Mouse (Mus musculus): ENCODE data around the gene Xkrx. TPM values are rescaled to one million over a fixed set of nuclear protein-coding genes. Genes with fewer than 3 reads are reported as not detected.
A peak's percentile ranks its signal among the peaks of the same experiment; 100 is the strongest.
"Not testable (repeated sequence)": the region's sequence is repeated elsewhere in the genome, so short reads cannot be mapped to it uniquely, and the experiment has no call there.

Xkrx gene
- total RNA-seq (2021), result 1 to 10 TPM in 1 of 2 experiments, under 1 TPM in 1; 0.50 to 1.3 TPM
- long read RNA-seq, experiment 1, result 0 reads
- long read RNA-seq, experiment 2, result 0 reads

DNA sequence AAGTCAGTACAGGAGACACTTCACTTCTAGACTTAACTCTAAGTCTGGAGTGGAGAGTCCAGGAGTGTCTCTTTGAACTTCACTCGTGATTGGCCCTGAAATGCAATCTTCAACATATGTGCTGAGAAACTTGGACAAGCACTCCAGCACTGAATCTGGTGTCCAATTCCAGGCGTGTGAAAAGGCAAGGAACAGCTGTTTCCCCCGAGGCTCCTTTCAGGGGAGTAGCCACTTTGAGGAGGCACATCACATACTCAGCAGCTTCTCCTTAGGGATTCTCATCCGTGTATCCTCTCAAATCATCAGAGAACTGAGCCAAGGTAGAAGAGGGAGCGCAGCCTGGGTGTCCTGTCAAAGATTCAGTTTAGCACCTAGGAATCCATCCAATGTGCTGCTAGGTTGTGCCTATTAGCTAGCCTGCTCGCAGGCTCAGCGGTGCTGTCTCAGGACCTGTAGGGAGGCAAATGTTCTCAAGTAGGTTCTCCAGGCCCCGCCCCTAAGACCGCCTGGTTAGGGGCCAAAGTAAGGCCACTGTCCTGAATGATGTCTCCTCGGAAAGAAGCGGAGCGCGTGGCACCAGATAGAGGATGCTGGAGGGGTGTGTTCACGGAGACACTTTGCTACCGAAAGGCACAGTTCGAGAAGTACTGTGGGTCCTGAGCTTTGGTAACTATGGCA is at the start of gene Xkrx:
Gene Xkrx, minus strand, starts transcription at position 34 of the 678 bp plus-strand sequence.
- DNase-seq, result no peak

DNA sequence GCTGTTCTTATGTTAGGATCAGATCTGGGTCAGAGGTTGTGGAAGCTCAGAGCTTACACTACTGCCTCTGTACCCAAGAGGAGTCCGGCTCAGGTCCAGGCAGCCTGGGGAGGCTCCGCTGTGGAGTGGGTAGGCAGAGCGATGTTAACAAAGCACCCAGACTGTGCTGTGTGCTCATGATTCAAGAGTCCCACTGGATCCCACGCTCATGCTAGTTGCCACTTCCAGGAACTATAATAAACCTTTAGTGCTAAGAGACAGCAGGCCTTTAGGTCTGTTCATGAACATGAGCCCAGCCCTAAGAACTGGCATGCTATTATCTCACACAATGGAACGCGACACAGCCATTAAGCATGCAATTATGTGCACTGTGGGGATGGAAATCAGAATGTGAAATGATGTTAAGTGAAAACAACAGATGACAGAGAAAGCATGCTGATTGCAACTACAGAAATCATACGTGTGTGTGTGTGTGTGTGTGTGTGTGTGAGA is 49.3 kb upstream of the Xkrx start:
- no peak for DNase-seq

GRCm38 (mm10) chrX:134208491-134208890 is 46.6 kb upstream of the Xkrx start:
- no peak for DNase-seq

DNA sequence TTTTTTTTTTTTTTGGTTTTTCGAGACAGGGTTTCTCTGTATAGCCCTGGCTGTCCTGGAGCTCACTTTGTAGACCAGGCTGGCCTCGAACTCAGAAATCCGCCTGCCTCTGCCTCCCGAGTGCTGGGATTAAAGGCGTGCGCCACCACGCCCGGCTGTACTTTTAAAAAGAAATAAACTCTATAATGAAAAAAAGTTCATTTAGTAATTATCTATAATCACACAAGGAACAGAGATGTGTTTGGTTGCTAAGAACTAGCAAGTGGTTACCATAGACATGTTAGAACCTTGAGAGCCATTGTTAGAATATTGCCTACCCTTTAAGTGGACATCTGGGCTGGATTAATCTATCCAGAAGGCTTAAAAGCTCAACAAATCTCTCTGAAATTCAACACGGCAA is 25.3 kb upstream of the Xkrx start, which contains the start of gene Arl13a:
Gene Arl13a, plus strand, starts transcription at position 301 of the 400 bp plus-strand sequence.
- DNase-seq, result not testable (repeated sequence)

DNA sequence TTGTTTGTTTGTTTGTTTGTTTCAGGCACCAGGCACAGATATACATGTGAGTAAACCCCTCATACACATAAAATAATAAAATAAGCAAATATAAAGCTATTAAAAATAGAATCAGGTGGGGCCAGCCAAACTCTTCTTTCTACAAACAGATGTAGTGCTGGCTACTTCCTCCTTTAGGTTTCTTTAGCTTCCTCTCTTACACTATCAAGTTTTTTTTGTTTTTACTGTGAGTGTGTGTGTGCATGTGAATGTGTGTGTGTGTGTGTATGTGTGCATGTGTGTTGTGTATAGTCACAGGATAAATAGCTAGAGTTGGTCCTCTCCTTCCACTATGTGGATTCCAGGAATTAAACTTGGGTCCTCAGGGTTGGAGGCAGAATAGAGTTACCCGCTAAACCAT is 12.8 kb upstream of the Xkrx start:
- no peak for DNase-seq

- no peak for DNase-seq
Measured at GRCm38 (mm10) chrX:134170584-134170983, 8.7 kb upstream of the Xkrx start.

DNA sequence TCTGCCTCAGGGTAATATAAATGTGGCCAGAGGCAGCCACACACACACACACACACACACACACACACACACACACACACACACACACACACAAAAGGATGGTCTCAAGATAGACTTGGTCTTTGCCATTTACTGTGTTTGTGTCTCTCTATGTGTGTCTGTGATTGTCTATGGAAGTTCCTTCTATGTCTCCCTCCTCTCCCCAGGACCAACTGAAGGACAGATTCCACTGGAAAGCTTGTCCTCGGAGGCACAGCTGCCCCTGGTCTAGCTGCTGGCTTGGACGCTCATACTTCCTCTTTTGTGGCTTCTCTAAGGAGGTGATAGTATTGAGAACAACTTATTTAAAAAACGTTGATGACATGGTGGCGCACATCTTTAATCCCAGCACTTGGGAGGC is 1.6 kb upstream of the Xkrx start:
- DNase-seq, result no peak

DNA sequence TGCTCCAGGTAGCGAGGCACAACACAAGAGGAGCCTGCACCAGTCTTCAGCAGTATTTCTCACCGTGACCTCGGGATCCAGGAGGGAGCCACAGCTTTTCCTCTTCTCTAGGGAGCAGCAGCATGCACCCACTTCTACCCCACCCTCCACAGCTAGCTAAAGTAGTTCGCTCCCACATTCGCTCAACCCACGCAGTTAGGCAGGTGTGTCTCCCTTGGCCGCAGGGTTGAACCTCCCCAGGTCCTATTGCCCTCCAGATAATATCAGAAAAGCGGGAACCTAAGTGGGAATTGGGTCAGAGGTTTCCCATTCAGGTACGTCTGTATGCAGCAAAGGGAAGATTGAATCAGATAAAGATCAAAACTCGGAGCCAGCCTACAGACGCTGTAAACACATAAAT is 950 bp upstream of the Xkrx start:
- DNase-seq, result no peak

DNA sequence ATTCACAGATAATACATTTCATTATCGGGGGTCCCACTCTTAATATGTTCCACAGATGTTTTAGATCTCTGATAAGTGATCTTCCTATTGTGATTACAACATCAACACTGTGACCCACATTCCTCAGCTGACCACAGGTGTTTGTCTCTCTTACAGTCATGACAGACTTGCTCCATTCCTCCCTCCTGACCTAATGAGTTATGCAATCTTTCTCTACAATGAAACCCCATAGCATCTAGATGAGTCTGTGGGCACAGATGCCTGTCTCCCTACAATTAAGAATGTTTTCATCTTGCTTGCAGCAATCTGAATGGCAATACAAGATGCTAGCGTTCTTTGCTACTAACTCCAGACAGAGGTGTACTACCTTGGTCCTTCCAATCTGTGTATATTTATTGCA is 1.4 kb downstream of the Xkrx start:
- no peak for DNase-seq

DNA sequence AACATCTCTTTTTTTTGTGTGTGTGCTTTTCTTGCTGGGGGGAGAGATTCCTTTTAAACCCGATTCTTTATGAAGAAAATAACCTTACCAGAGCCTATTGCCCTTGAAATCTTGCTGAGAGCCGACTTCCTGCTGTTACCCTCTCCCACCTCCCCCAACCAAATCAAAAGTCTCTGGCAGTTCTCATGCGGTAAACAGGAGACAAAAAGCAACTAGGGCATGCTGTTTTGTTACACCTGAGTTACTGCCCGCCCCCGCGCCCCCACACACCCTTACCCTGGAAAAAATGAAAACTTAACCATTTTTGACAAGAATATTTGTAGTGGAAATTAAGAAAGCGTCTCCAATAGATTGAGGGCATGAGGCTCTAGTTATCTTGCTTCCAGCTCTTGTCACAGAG is 3.7 kb downstream of the Xkrx start:
- no peak for DNase-seq

DNA sequence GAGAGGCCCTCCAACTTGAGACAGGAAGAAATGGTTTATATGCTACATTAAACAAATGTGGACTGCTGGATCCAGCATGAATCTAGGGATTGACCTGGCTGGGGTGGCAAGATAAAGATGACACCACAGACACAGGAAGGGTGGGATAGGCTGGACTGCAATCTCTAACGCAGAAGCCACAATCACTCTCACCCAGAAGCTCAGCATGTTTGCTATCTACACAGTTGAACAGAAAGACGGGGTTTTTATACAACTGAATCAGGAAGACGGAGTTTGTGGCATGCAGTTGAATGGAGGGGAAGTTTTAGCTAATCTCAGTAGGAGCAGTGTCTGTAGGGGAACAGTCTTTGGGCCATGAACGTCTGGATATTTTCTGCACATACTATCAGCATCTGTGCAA is 19.9 kb downstream of the Xkrx start:
- no peak for DNase-seq

GRCm38 (mm10) chrX:134141551-134141950 is 20.3 kb downstream of the Xkrx start:
- no peak for DNase-seq

DNA sequence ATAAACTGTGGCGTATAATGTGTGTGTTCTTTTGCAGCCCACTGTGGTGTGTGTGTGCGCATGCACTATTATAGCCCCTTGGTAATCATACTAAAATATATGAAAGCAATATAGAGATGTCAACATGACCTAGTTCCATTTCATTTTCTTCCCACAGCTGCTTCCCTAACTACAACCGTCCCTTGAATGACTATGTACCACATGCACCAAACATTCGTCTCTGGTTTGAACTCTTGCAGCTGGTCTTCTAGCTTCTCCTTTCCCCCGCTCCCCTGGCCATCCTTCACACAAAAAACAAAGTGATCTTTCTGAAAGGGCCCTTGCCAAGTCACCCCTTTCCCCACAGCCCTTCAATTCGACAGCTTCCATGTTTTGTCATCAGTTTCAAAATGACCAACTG is 21.9 kb downstream of the Xkrx start:
- DNase-seq, result no peak

DNA sequence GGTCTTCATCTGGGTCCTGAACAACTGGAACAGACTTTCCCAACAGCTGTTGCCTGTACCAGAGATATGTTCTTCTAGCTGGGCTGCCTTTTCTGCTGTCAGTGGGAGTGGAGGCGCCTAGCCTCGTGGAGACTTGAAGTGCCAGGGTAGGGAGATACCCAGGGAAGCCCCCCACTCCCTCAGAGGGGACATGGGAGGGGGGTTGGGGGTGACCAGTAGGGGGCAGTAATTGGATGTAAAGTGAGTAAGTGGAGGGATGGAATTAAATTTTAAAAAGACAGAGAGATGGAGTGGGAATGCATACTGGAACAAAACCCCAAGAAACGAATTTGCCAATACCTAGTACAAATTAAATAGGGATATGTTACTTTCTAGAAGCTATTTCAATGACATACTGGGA is 28.1 kb downstream of the Xkrx start:
- no peak for DNase-seq

- peak; percentile 37 to 52 for DNase-seq
Measured at GRCm38 (mm10) chrX:134132295-134132694, 29.6 kb downstream of the Xkrx start.

- no peak for DNase-seq
Measured at GRCm38 (mm10) chrX:134128549-134128948, 33.3 kb downstream of the Xkrx start.

GRCm38 (mm10) chrX:134116417-134116816 is 45.5 kb downstream of the Xkrx start:
- DNase-seq, result no peak

- no peak for DNase-seq
Measured at GRCm38 (mm10) chrX:134111767-134112166, 50.1 kb downstream of the Xkrx start.

- DNase-seq, result peak; percentile 9 to 16
Measured at GRCm38 (mm10) chrX:134102641-134103040, 59.2 kb downstream of the Xkrx start.

Other genes with a start within 250 kb of the Xkrx start
- 10 to 100 TPM; 11.3 to 14.7 TPM for gene Sytl4, start 180.3 kb downstream of the Xkrx start, total RNA-seq (2021)
- gene Cstf2, start 102.9 kb downstream of the Xkrx start, total RNA-seq (2021), result 10 to 100 TPM; 34.1 to 40.9 TPM
- not detected for gene Arl13a, start 25.4 kb upstream of the Xkrx start, total RNA-seq (2021)
- under 1 TPM in 1 of 2 experiments, not detected in 1; 0.49 TPM for gene Nox1, start 59.9 kb upstream of the Xkrx start, total RNA-seq (2021)
- 10 to 100 TPM; 40.6 to 45.0 TPM for gene Trmt2b, start 114.9 kb upstream of the Xkrx start, total RNA-seq (2021)
- gene Tmem35a, start 133.1 kb upstream of the Xkrx start, total RNA-seq (2021), result 100 to 1,000 TPM; 264 to 311 TPM
- 1 to 10 TPM; 2.2 to 4.0 TPM for gene Cenpi, start 146.0 kb upstream of the Xkrx start, total RNA-seq (2021)
- gene Drp2, start 242.5 kb upstream of the Xkrx start, total RNA-seq (2021), result under 1 TPM; 0.17 to 0.23 TPM